Mouse (Mus musculus): Measurements from ENCODE around the gene Scn5a.

Gene Scn5a

DNA sequence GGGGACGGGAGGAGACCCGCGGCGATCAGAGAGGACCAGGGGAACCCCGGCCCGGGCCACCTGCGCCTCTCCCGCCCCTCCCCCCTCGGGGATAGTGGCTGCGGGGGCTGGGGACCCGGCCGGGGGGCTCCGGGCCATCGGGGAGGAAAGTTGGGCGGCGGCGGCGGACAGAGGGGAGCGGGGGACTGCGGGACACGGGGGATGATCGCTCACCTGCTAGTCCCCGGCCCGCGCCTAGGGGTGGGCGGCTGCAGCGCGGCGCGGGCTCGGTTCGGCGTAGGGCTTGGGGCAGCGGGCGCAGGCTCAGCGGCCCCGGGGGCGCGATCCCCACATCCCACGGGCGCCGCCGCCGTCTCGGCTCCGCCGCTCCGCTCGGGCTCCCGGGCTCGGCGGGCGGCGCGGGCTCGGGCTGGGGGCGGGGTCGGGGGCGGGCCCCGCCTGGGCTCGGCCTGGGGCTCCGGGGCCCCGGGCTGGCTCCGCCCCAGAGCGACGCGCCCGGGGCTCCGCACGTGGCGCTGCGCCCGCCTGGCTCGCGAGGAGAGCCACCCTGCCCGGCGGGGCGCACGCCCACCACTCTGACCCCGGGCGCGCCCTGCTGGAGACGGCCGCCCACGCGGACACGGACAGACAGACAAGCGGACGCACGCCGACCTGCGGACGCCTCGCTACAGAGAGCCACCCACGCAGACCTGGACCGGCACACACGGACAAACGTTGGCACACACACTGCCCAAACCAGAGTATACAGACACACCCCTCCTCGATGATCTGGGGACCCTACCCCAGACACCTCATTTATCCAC, at the start of gene Scn5a:
Scn5a (minus strand) TSS at position 381 of the 803 bp plus-strand sequence.
- no peak for DNase-seq (ENCODE audit: low spot score in 2 of 2)

DNA sequence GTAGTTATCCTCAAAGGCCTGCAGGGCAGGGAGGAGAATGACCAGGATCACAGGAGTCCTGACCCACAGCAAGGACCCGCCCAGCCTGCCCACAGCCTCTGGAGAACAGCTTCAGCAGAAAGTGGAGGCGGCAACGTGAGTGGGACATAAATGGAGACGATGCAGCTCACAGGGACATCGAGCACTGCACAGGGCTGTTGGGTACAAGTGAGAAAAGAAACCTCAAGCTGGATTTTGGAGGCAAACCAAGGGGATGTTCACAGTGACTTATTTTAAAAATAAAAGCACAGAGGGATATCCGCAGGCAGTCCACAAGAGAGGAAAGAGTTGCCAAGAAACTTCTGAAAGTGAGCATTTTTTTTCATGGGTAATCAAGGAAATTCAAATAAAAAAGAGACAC, 48.4 kb upstream of the Scn5a start:
- no peak for DNase-seq (ENCODE audit: low spot score in 2 of 2)

DNA sequence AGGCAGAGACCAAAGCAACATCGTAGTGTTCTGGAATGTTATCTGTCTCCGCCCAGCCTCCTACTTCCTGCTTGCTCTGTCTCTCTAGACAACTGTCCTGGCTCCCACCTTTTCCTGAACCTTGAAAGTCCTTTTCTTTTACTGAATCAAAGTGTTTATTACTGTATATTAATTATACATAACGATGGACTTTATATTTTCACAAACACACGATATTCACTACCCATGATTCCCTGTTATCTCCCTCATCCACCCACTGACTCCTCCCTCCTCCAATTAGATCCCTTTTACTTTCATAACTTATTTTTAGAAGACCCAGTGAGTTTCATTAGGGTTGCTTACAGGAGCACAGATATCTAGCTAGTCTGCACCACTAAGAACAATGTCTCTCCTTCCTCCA, 45.3 kb upstream of the Scn5a start:
- no peak for DNase-seq (ENCODE audit: low spot score in 2 of 2)

DNA sequence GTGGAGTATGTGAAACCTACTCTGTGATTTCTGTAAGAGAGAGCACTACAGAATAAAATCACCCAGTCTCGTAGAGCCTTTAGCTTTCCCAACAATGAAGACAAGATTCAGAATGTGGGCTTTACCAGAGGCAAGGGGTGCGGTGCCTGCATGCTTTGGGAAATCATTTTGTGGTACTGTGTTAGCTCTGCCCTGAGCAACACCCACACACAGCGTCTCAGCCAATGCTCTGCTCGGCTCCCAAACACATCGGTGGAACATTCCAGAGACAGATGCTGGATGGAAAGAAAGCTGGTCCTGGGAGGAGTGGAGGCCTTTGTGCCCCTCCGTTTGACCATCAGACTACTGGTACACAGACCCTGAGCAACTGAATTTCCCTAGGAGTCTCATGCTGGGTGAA, 36.0 kb upstream of the Scn5a start:
- DNase-seq (ENCODE audit: low spot score in 2 of 2), result no peak

DNA sequence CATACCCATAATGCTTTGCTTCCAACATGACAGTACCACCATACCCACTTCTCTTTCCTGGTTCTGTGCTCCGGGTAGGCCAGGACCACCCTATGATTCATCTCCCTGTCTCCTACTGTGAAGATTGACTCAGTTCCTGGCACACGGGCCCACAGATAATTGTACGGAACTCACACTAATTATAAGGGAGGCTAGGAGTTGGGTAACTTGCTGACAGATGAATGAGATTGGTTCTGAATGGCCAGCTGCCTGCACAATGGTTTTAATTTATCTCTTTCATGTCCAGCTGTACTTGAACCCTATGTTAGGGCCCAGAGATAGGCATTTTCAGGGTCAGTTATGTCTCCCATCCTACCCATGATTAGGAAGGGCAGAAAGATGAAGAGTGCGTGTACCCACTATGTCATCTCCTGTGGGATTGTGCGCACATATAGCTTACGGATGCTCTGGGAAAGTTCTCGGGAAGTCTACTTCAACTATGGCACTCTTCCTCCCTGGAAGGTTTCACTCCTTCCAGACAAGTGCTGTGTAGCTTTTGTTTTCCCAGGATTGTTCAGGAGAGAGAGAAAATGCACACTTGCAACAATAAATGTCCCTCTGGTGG, 31.8 kb upstream of the Scn5a start:
- DNase-seq (ENCODE audit: low spot score in 2 of 2), result no peak

DNA sequence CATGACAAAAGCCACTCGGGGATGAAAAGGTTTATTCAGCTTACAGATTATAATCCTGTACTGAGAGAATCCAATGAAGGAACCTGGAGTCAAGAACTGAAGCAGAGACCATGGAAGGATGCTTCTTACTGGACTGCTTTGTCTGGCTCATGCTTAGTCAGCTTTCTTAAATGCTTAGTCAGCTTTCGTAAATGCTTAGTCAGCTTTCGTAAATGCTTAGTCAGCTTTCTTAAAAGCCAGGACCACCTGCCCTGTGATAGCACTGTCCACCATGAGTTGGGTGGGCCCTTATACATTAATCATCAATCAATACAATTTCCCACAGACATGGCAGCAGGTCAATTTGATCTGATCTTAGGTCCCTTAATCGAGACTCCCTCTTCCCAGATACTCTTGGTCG, 28.1 kb upstream of the Scn5a start:
- no peak for DNase-seq (ENCODE audit: low spot score in 2 of 2)

DNA sequence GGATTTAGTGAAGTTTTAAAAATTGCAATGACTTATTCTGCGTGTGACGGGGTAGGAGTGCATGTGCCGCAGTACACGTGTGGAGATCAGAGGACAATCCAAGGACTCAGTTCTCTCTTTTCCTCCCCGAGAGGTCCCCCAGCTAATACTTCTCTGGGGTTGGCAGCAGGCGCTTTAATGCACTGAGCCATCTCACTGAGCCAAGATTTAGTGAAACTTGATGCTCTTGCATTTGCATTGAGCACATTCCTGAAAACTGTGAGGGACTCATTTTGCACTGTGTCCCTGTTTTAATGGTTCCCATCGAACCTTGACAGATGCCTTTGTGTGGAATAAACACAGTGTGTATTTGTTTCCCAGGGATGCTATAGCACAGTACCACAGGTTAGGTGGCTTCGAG, 25.8 kb upstream of the Scn5a start:
- DNase-seq (ENCODE audit: low spot score in 2 of 2), result no peak

DNA sequence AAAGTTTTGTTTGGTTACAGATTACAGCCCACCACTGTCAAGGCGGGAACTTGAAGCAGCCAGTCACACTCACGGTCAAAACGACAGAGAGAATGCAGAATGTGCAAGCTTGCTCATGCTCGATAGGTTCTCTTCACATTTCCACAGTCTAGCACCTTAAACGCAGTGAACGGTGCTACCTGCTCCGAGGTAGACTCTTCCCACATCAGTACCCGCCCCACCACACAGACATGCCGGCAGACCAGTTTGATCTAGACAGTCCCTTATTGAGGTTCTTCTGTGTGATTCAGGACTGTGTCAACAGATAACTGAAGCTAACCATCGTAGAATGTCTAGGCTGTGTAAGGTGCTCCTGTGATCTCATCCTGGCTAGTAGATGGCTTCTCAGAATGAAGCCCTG, 19.7 kb upstream of the Scn5a start:
- no peak for DNase-seq (ENCODE audit: low spot score in 2 of 2)

DNA sequence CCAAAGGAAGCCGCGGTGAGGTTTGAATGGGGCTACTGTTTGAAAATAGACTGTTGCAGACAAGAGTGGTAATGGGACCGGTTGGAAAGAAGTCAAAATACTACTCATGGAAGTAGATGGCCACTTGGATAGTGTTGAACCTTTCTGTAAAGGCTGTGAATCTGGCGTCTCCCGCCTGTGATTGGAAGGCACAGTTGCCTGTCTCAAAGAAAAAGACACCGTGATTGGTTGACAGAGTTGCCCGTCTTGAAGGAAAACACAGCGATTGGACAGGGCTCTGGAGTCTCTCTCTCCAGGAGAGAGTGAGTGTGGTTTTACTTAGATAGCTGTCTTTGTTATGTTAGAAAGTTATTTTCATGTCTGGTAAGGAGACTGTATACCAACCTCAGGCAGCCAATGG, 18.5 kb upstream of the Scn5a start:
- DNase-seq (ENCODE audit: low spot score in 2 of 2), result no peak

DNA sequence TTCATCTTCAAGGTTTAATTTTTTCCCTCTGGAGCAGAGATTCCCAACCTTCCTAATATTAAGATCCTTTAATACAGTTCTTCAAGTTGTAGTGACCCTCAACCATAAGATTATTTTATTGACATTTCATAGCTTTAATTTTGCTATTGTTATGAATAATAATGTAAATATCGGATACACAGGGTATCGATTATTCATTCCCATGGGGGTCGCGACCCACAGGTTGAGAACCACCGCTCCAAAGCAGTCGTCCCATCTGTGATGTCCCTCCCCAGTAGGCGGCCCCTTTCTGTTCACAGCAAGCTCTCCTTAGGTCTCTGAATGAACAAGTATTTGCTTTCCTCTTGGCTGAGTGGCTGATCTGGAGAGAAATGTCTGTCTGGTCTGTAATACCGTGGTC, 10.8 kb upstream of the Scn5a start:
- DNase-seq (ENCODE audit: low spot score in 2 of 2), result no peak

DNA sequence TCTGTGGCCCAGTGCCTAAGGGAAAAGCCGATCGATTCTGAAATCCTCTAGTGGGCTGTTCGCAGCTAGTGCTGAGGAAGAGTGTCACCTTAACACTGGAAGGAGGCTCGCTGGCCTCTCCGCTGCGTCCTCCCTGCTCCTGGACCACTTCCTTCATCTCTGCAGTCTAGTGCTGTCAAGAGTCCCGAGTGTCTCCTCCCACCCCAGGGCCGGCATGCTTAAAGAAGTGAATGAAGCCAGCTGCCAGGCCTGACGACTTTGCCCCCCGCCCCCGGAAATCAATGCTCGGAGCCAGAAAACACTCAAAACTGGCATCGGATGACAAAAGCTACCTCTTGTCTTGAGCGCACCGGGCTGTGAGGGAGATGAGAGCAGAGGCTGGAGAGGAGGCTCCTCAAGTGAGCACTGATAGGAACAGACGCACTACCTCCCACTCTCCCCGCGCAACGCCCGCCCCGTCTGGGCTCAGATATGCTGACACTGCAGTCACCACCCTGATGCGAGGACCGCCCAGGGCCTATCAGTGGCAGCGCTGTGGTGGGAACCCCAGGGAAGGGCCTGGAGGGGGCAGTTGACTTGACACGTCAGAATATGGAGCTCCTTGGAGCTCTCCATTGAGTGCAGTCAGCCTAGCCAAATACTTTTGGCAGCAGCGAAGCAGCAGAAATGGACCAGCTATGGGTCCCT, 10.1 kb upstream of the Scn5a start:
- DNase-seq (ENCODE audit: low spot score in 2 of 2), result no peak

DNA sequence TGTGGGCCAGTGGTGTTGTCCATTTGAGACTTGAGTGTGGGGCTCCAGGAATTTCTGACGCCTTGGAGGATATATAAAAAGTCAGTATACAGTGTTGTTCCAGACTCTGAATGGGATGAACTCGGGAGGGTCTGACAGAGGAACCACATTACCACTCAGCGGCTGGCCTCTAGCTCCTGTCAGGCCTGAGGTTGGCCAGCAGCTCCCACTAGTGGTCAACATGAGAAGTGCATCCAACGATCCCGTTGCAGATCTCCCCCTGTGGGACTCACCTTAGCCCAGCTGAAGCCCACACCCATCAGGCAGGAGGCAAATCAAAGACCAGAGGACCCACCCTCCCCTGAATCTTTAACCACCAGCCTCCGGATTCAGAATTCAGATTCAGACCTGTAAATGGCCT, 1.9 kb upstream of the Scn5a start:
- DNase-seq (ENCODE audit: low spot score in 2 of 2), result peak; percentile 61 to 71

DNA sequence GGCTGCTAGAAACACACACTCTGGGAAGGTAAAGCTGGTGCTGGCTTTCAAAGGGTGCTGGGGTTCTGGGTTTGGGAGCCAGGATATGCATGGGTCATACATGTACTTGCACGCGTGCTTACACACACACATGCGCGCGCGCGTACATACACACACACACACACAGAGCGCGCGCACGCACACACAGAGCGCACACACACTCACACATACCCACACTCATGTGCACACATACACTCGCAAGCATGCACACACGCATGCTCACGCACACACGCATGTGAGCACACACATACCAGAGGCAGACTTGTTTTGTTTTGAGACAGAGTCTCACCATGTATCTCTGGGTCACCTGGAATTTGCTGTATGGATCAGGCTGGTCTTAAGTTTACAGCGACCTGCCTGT, 1.4 kb upstream of the Scn5a start:
- DNase-seq (ENCODE audit: low spot score in 2 of 2), result no peak

DNA sequence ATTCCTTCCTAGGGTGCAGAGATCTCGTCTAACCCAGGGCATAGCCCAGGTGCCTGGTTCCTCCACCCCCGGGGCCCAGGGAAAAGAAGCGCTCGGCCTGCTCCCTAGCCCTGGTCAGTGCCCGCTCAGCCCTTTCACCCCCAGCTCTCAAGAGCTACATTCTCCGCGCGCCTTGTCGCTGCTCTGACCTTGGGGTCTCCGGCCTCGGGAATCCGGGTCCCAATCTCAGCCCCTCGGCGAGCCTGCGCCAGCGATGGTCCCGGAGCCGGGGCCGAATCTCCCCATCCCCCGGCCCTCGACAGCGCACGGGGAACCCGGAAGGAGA, 543 bp downstream of the Scn5a start:
- no peak for DNase-seq (ENCODE audit: low spot score in 2 of 2)

DNA sequence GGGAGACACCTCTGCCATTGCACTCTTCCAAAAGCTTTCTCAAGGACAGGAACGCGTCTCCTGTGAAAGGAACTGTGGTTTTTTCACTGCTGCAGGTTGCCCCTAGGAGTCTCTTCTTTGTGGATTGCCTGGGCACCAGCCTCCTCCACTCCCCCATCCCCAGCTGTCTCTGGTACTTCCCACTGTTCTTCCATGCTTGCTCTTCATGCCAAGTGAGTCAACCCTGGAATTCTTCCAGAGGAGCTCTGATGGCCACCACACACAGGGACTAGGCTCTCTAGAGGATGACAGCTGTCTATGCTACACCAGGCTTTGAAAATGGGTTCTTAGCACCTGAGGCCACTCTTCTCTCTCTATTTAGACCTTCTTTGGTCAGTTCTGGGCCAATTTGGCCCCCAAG, 1.8 kb downstream of the Scn5a start:
- DNase-seq (ENCODE audit: low spot score in 2 of 2), result no peak

DNA sequence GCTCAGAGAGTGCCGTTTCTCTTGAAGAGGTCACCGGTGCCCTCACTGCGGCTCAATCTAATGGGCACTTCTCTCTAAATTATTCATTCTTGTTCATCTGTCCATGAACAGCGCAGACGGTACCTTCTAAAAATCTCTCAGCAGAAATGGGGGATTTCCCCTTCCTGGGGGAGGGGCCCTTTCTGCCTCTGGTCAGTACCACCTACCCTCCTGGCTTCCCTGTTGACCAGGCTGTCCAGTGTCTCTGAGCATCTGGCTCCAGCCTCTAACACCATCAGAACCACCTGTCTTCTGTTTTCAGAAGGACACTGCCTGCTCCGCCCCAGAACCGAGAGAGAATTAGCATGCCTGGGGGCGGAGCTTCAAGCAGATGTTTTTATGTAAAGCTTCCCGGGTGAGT, 3.1 kb downstream of the Scn5a start:
- no peak for DNase-seq (ENCODE audit: low spot score in 2 of 2)

DNA sequence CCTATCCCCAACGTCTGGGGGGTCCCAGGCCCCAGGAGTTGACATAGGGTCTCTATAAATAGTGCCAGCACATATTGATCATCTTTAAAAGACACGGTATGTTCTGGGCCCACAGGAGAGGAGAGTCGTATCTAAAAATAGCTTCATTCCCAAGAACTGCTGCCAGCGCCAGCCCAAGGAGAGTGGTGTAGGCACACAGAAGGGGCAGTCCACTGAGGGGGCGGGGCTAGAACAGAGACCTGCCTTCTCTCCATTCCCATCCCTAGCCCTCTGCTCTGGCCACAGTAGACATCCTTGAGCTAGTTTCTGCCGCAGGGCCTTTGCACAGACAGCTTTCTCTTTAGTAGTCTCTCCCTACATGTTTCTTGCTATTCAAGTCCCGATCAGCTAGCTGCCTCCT, 4.5 kb downstream of the Scn5a start:
- DNase-seq (ENCODE audit: low spot score in 2 of 2), result no peak

DNA sequence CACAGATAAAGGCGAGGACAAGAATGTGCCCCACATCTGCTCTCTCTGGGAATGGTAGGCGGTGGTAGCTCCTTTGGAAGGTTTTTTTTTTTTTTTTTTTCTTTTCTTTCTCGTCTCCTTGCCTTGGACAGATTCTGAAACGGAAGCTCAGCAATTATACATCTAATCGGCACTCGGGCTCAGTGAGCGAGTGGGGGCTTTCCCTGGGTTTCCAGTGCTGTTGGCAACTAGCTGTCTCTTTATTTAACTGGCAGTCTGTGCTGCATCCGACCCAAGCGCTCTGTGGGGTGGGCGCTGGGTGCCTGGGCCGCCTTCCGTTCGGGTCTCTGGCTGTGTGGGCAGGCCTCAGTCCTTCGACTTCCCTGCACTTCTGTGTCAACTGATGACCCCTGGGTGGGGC, 5.8 kb downstream of the Scn5a start:
- no peak for DNase-seq (ENCODE audit: low spot score in 2 of 2)

DNA sequence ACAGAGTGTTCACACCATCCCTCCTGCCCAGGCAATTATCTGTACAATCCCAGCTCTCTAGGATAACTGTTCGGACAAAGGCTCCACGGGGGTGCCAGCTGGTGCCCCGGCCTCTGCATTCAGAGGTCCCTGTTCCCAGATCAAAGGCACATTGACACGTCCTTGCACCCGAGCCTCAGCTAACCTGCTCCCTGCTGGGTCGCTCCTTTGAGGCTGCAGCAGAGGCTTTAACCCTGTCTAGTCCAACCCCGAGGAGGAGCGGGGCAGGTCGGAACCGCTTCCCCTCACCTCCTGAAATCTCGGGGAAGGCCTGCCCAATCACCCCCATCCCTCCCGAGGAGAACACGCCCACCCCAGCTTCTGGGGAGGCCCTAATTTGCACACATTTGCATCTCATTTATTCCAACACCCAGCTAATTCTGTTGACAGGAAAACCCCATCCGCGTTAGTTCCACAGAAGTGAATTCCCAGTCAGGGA, 7.4 kb downstream of the Scn5a start:
- DNase-seq (ENCODE audit: low spot score in 2 of 2), result no peak

DNA sequence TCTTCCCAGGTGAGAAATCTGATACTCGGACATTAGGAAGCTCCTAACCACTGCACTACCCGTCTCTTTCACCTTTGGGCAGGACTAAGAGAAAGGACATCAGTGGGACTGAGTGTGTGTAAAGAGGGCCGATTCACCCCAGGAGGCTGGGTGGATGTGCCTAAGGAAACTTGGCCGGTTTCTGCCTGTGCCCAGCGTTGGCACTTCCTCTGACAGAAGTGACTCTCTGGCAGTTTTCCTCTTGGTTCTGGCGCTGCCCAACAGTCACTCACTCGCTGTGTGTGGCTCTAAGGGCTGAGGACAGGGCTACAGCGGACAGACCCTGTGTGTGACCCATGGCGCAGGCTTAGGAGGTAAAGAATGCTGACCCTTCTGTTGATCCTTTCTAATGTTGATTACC, 8.2 kb downstream of the Scn5a start:
- no peak for DNase-seq (ENCODE audit: low spot score in 2 of 2)

DNA sequence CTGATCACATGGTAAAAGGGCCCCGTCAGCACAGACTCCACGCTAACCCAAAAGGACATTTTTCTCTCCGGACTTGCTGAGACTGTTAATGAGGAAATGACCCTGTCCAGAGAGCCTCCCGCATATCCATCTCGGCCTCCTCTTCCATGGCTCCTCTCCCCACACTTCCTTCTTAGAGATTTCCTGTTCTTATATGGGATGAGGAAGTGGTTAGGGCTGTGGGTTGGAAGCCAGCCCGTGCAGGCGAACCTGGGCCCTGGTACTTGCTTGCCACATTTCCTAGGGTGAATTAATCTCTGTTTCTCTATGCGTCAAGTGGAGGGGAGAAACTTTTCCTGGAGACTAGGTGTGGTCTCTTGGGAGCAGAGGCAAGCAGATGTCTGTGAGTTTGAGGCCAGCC, 10.1 kb downstream of the Scn5a start:
- no peak for DNase-seq (ENCODE audit: low spot score in 2 of 2)

DNA sequence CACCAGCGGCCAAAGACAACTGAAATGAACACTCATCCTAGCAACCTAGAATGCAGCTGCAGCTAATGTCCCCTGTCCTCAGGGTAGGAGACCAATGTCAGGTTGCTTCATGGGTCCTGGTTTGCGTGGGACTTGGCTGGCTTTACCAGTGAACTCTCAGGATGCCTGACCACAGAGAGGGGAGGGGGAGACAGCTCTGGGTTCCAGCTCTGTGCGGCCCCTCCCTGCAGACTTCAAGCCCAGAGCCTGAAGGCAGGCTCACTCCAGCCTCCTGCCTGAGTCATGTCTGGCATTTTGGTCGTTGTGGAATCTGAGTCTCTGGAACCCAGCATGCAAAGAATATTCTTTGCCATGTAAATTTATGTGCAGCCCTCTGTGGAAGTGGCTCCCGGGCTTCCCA, 11.0 kb downstream of the Scn5a start:
- no peak for DNase-seq (ENCODE audit: low spot score in 2 of 2)

DNA sequence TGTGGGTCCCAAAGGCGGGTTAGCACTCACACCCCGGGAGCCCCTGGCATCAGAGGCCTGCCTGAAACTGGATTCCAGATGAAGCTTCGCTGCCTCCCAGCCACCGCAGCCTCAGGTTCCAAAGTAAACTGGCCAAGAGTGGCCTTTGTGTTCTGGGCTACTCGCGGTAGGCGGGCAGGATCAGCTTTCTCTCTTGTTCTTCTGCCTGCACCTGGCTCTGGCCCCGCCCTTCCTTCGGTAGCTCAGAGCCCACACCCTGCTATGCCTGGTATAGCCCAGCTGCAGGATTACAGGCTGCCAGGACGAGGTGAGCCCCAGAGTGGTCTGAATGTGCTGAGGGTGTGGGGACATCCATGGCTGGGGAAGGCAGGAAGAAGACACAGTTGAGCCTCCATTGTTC, 12.6 kb downstream of the Scn5a start:
- DNase-seq (ENCODE audit: low spot score in 2 of 2), result no peak

Data from frontal cortex, postnatal 25 days (tissue).